Mouse (Mus musculus) cerebellum, adult 8-10 months (tissue): ENCODE measurements around the gene Cxcr4.

ENCODE experiments used
- DNase-seq: peaks from one replicate; pipeline ENCODE4 v3.0.0; 2022

Gene Cxcr4

GRCm38 (mm10) chr1:128592211-128592741 lies at the start of gene Cxcr4:
Cxcr4 (minus strand) TSS chr1:128592293.
- DNase-seq = peak; percentile 9

GRCm38 (mm10) chr1:128639707-128640107 lies 47.6 kb upstream of the Cxcr4 start:
- DNase-seq = no peak

GRCm38 (mm10) chr1:128637230-128637740 lies 45.2 kb upstream of the Cxcr4 start:
- DNase-seq = no peak

GRCm38 (mm10) chr1:128636258-128637229 lies 44.5 kb upstream of the Cxcr4 start:
- DNase-seq = no peak

- no peak for DNase-seq
Measured at GRCm38 (mm10) chr1:128633711-128634379, 41.8 kb upstream of the Cxcr4 start.

GRCm38 (mm10) chr1:128632522-128632921 lies 40.4 kb upstream of the Cxcr4 start:
- DNase-seq = no peak

- no peak for DNase-seq
Measured at GRCm38 (mm10) chr1:128626144-128626678, 34.1 kb upstream of the Cxcr4 start.

- no peak for DNase-seq
Measured at GRCm38 (mm10) chr1:128623594-128623887, 31.4 kb upstream of the Cxcr4 start.

GRCm38 (mm10) chr1:128622867-128623593 lies 30.9 kb upstream of the Cxcr4 start:
- no peak for DNase-seq

GRCm38 (mm10) chr1:128617654-128618310 lies 25.7 kb upstream of the Cxcr4 start:
- no peak for DNase-seq

- DNase-seq = no peak
Measured at GRCm38 (mm10) chr1:128616586-128616985, 24.5 kb upstream of the Cxcr4 start.

- no peak for DNase-seq
Measured at GRCm38 (mm10) chr1:128615459-128615806, 23.3 kb upstream of the Cxcr4 start.

- DNase-seq = no peak
Measured at GRCm38 (mm10) chr1:128614653-128615458, 22.8 kb upstream of the Cxcr4 start.

GRCm38 (mm10) chr1:128608119-128608518 lies 16.0 kb upstream of the Cxcr4 start:
- no peak for DNase-seq

GRCm38 (mm10) chr1:128607423-128607822 lies 15.3 kb upstream of the Cxcr4 start:
- DNase-seq = no peak

GRCm38 (mm10) chr1:128605794-128606193 lies 13.7 kb upstream of the Cxcr4 start:
- DNase-seq = no peak

GRCm38 (mm10) chr1:128602688-128603385 lies 10.7 kb upstream of the Cxcr4 start:
- DNase-seq = no peak

GRCm38 (mm10) chr1:128602018-128602687 lies 10.1 kb upstream of the Cxcr4 start:
- DNase-seq = no peak

GRCm38 (mm10) chr1:128601307-128601706 lies 9.2 kb upstream of the Cxcr4 start:
- DNase-seq = no peak

- no peak for DNase-seq
Measured at GRCm38 (mm10) chr1:128600549-128600948, 8.5 kb upstream of the Cxcr4 start.
